Mouse (Mus musculus) lung, postnatal 0 days (tissue): Measurements from ENCODE around the gene Gpatch1.

Experiments used
- CTCF ChIP-seq: IDR thresholded peaks from 2 replicates; pipeline ENCODE4 v1.5.1; 2016; ENCODE audit warnings: antibody characterized with exemption, mild to moderate bottlenecking
- EP300 ChIP-seq: IDR thresholded peaks from 2 replicates; pipeline ENCODE4 v1.6.1; 2016; ENCODE audit warnings: antibody characterized with exemption, mild to moderate bottlenecking, control low read depth

- TF ChIP-seq CTCF (no peak), EP300 (no peak)
Measured at GRCm38 (mm10) chr7:35340196-35340595, 22.0 kb upstream of the Gpatch1 start.
